Mouse (Mus musculus): ENCODE results near the gene Cbr2. TPM values are rescaled to one million over a fixed set of nuclear protein-coding genes. Genes with fewer than 3 reads are reported as not detected.

Cbr2 gene
- polyA plus RNA-seq, 1 experiment from 2014 or later = 0.97 TPM

DNA sequence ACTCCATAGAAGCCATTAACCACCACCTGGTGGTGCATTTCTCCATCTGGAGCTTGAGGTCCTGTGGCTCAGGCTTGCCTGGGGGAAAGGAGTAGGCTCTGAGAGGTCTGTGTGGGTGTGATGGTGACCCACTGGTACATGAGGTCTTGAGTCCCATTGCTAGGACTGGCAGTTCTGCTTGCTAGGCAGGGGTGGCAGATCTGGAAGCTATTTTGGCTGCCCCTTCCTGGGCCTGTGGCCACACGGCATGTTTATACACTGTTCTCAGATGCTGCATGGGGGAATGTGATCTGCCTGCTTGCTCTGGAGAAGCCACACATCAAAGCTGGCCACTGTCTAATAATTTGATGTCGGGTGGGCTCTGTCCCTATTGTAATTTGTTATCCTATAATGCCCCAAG is 47.8 kb downstream of the Cbr2 start:
- ATAC-seq (ENCODE audit: low FRiP score, low read depth) = no peak
- no peak overlapping the region for H3K4me2 ChIP-seq
- no peaks in the 10 kb centered on the region for H3K27me3 ChIP-seq
- H3K4me3 ChIP-seq = no peak overlapping the region
- WGBS = 91% methylated on average over 2 of the region's 2 CpGs
- H3K4me1 ChIP-seq (replicated peaks) = no peaks in the 10 kb centered on the region
- H3K9me3 ChIP-seq = no peaks in the 10 kb centered on the region
- H3K27ac ChIP-seq (replicated peaks) = no peak overlapping the region
- H3K9ac ChIP-seq = no peak overlapping the region
- peaks cover 21% of the 10 kb centered on the region for H3K36me3 ChIP-seq

DNA sequence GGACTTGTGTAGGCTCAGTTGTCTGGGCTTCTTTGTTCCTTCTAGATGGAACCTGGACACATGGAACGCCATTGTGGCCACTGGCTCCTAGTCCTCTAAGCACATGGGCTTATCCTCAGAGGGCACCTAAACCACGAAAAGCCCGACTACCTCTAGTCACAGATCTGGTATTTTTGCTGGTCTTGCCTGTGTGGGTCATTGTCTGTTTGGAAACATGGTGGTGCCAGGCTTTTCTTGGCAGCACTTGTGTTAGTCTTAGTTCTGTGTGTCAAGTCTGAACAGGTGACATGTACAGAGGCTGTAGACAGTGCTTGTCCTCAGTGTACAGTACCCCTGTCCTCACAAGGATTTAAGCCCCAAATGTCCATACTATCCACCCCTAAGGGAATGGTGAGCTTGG is 48.4 kb downstream of the Cbr2 start:
- Histone ChIP-seq H3K4me2 (no peak overlapping the region), H3K9me3 (no peaks in the 10 kb centered on the region), H3K9ac (no peak overlapping the region), H3K27me3 (no peaks in the 10 kb centered on the region), H3K4me3 (no peak overlapping the region), H3K36me3 (peaks cover 23% of the 10 kb centered on the region), H3K27ac (replicated peaks) (no peak overlapping the region), H3K4me1 (replicated peaks) (no peaks in the 10 kb centered on the region)
- 97% methylated on average over 3 of the region's 3 CpGs for WGBS
- ATAC-seq (ENCODE audit: low FRiP score, low read depth) = no peak

- 95% methylated on average over 5 of the region's 5 CpGs for WGBS
- peaks cover 27% of the 10 kb centered on the region for H3K36me3 ChIP-seq
- no peak overlapping the region for H3K4me2 ChIP-seq
- no peak overlapping the region for H3K4me3 ChIP-seq
- H3K4me1 ChIP-seq (replicated peaks) = no peaks in the 10 kb centered on the region
- no peak overlapping the region for H3K27ac ChIP-seq (replicated peaks)
- no peak overlapping the region for H3K9ac ChIP-seq
- no peak for ATAC-seq (ENCODE audit: low FRiP score, low read depth)
- no peaks in the 10 kb centered on the region for H3K9me3 ChIP-seq
- H3K27me3 ChIP-seq = no peaks in the 10 kb centered on the region
These were observed 49.2 kb downstream of the Cbr2 start for GRCm38 (mm10) chr11:120682683-120683082.

DNA sequence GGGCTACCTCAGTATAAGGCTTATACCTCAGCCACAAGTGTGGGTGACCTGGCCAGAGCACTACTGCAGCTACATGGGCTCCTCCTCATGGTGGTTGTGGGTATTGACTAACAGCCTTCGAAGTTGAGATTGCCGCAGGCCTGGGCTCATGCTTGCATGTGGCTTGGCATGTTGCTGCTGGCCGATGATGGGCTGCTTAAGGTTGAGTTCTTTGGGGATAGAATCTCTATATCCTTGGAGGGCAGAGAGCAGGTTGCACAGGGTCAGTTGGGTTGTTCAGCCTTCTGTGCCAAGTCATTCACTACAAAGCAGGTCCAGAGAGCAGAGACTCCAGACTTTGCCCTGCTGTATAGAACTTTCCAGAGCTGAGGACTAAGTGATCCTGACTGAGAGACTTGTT is 52.0 kb downstream of the Cbr2 start:
- Histone ChIP-seq H3K9me3 (no peaks in the 10 kb centered on the region), H3K4me1 (replicated peaks) (peaks cover 4% of the 10 kb centered on the region; the same call in 1 of the 2 replicates), H3K4me3 (no peak overlapping the region), H3K4me2 (no peak overlapping the region), H3K9ac (no peak overlapping the region), H3K27ac (replicated peaks) (no peak overlapping the region), H3K36me3 (peaks cover 27% of the 10 kb centered on the region), H3K27me3 (no peaks in the 10 kb centered on the region)
- 85% methylated on average over 3 of the region's 3 CpGs for WGBS
- ATAC-seq (ENCODE audit: low FRiP score, low read depth) = no peak

Other genes starting within 250 kb of the Cbr2 start
- gene Mrpl12, start 247.5 kb downstream of the Cbr2 start, polyA plus RNA-seq (2015; fragmentation: Nextera tagmentation; extraction: Ambion mirVana) = 122 and 125 TPM in 2 replicates
- 31.7 and 31.9 TPM in 2 replicates for gene Slc25a10, start 240.3 kb downstream of the Cbr2 start, polyA plus RNA-seq (2015; fragmentation: Nextera tagmentation; extraction: Ambion mirVana)
- gene Gcgr, start 201.4 kb downstream of the Cbr2 start, polyA plus RNA-seq (2015; fragmentation: Nextera tagmentation; extraction: Ambion mirVana) = 0.41 and 0.75 TPM in 2 replicates
- gene Mcrip1, start 182.4 kb downstream of the Cbr2 start, polyA plus RNA-seq (2015; fragmentation: Nextera tagmentation; extraction: Ambion mirVana) = 243 and 246 TPM in 2 replicates
- not detected in 2 replicates for gene Ppp1r27, start 181.0 kb downstream of the Cbr2 start, polyA plus RNA-seq (2015; fragmentation: Nextera tagmentation; extraction: Ambion mirVana)
- gene P4hb, start 158.9 kb downstream of the Cbr2 start, polyA plus RNA-seq (2015; fragmentation: Nextera tagmentation; extraction: Ambion mirVana) = 263 and 274 TPM in 2 replicates
- gene Arhgdia, start 150.5 kb downstream of the Cbr2 start, polyA plus RNA-seq (2015; fragmentation: Nextera tagmentation; extraction: Ambion mirVana) = 492 and 533 TPM in 2 replicates
- 247 and 251 TPM in 2 replicates for gene Alyref, start 133.7 kb downstream of the Cbr2 start, polyA plus RNA-seq (2015; fragmentation: Nextera tagmentation; extraction: Ambion mirVana)
- gene Anapc11, start 133.7 kb downstream of the Cbr2 start, polyA plus RNA-seq (2015; fragmentation: Nextera tagmentation; extraction: Ambion mirVana) = 200 and 215 TPM in 2 replicates
- gene Npb, start 123.6 kb downstream of the Cbr2 start, polyA plus RNA-seq (2015; fragmentation: Nextera tagmentation; extraction: Ambion mirVana) = 0.71 and 1.1 TPM in 2 replicates
- 213 and 226 TPM in 2 replicates for gene Pcyt2, start 114.2 kb downstream of the Cbr2 start, polyA plus RNA-seq (2015; fragmentation: Nextera tagmentation; extraction: Ambion mirVana)
- 43.4 and 45.6 TPM in 2 replicates for gene Sirt7, start 106.9 kb downstream of the Cbr2 start, polyA plus RNA-seq (2015; fragmentation: Nextera tagmentation; extraction: Ambion mirVana)
- gene Mafg, start 98.5 kb downstream of the Cbr2 start, polyA plus RNA-seq (2015; fragmentation: Nextera tagmentation; extraction: Ambion mirVana) = 42.5 and 42.7 TPM in 2 replicates
- 19.0 and 21.3 TPM in 2 replicates for gene Pycr1, start 88.3 kb downstream of the Cbr2 start, polyA plus RNA-seq (2015; fragmentation: Nextera tagmentation; extraction: Ambion mirVana)
- gene Myadml2, start 84.0 kb downstream of the Cbr2 start, polyA plus RNA-seq (2015; fragmentation: Nextera tagmentation; extraction: Ambion mirVana) = 0.67 and 1.0 TPM in 2 replicates
- gene Notum, start 70.9 kb downstream of the Cbr2 start, polyA plus RNA-seq (2015; fragmentation: Nextera tagmentation; extraction: Ambion mirVana) = 2.2 and 2.3 TPM in 2 replicates
- 140 and 154 TPM in 2 replicates for gene Aspscr1, start 59.1 kb downstream of the Cbr2 start, polyA plus RNA-seq (2015; fragmentation: Nextera tagmentation; extraction: Ambion mirVana)
- gene Cenpx, start 18.4 kb downstream of the Cbr2 start, polyA plus RNA-seq (2015; fragmentation: Nextera tagmentation; extraction: Ambion mirVana) = 107 and 109 TPM in 2 replicates
- 74.9 and 81.2 TPM in 2 replicates for gene Lrrc45, start 18.2 kb downstream of the Cbr2 start, polyA plus RNA-seq (2015; fragmentation: Nextera tagmentation; extraction: Ambion mirVana)
- gene Rac3, start 10.6 kb downstream of the Cbr2 start, polyA plus RNA-seq (2015; fragmentation: Nextera tagmentation; extraction: Ambion mirVana) = 540 and 587 TPM in 2 replicates
- 8.8 and 10.4 TPM in 2 replicates for gene Dcxr, start 4.8 kb downstream of the Cbr2 start, polyA plus RNA-seq (2015; fragmentation: Nextera tagmentation; extraction: Ambion mirVana)
- 2.1 and 2.9 TPM in 2 replicates for gene Hmga1b, start 30.7 kb upstream of the Cbr2 start, polyA plus RNA-seq (2015; fragmentation: Nextera tagmentation; extraction: Ambion mirVana)
- gene Rfng, start 52.1 kb upstream of the Cbr2 start, polyA plus RNA-seq (2015; fragmentation: Nextera tagmentation; extraction: Ambion mirVana) = 119 and 141 TPM in 2 replicates
- gene Gps1, start 52.2 kb upstream of the Cbr2 start, polyA plus RNA-seq (2015; fragmentation: Nextera tagmentation; extraction: Ambion mirVana) = 275 and 300 TPM in 2 replicates
- 45.2 and 48.6 TPM in 2 replicates for gene Dus1l, start 64.3 kb upstream of the Cbr2 start, polyA plus RNA-seq (2015; fragmentation: Nextera tagmentation; extraction: Ambion mirVana)
- 90.0 and 94.7 TPM in 2 replicates for gene Fasn, start 92.4 kb upstream of the Cbr2 start, polyA plus RNA-seq (2015; fragmentation: Nextera tagmentation; extraction: Ambion mirVana)
- 5.7 and 6.1 TPM in 2 replicates for gene Ccdc57, start 200.8 kb upstream of the Cbr2 start, polyA plus RNA-seq (2015; fragmentation: Nextera tagmentation; extraction: Ambion mirVana)
- gene Slc16a3, start 216.4 kb upstream of the Cbr2 start, polyA plus RNA-seq (2015; fragmentation: Nextera tagmentation; extraction: Ambion mirVana) = 10.4 and 10.9 TPM in 2 replicates

All from hindbrain, embryonic 15.5 days (tissue).